Mouse (Mus musculus) ES-E14 (cell line): ENCODE data around the gene Cnih2. TPM values are rescaled to one million over a fixed set of nuclear protein-coding genes. Genes with fewer than 3 reads are reported as not detected.

Source experiments
- DNase-seq: peaks from one replicate; pipeline ENCODE4 v3.0.0-alpha.2; 2013; ENCODE audit warnings: low read depth, low spot score
- H3K27ac ChIP-seq: 2 replicates; pipeline ENCODE4 v1.5.1; 2012; ENCODE audit warnings: low read depth, mild to moderate bottlenecking, low read length, moderate library complexity, mixed read lengths; ENCODE audit not compliant: poor library complexity, insufficient read depth, severe bottlenecking
- H3K36me3 ChIP-seq: 2 replicates; pipeline ENCODE4 v1.6.1; 2012; ENCODE audit warnings: mild to moderate bottlenecking, low read length, moderate library complexity, mixed read lengths; ENCODE audit not compliant: control insufficient read depth, poor library complexity, insufficient read depth, severe bottlenecking
- H3K4me1 ChIP-seq, 2 experiments: fragments of 150-350 bp in 1 of 2; sonication (generic) in 1 of 2; 2 replicates each; pipeline ENCODE4 v1.6.1; 2012; ENCODE audit warnings: low read length in 2 of 2, mild to moderate bottlenecking in 1 of 2, mixed read lengths in 1 of 2; ENCODE audit not compliant: control insufficient read depth in 2 of 2, insufficient read depth in 2 of 2, poor library complexity in 1 of 2
- H3K4me3 ChIP-seq, 2 experiments: fragments of 150-350 bp in 1 of 2; sonication (generic) in 1 of 2; 2 replicates each; pipeline ENCODE4 v1.5.1; 2012; ENCODE audit warnings: low read length in 2 of 2, low read depth in 1 of 2, mild to moderate bottlenecking in 1 of 2, mixed read lengths in 1 of 2; ENCODE audit not compliant: insufficient read depth in 1 of 2, poor library complexity in 1 of 2, severe bottlenecking in 1 of 2
- H3K9ac ChIP-seq: 2 replicates; pipeline ENCODE4 v1.6.1; 2012; ENCODE audit warnings: low read depth, mild to moderate bottlenecking, low read length, mixed read lengths; ENCODE audit not compliant: poor library complexity, insufficient read depth, severe bottlenecking
- H3K9me3 ChIP-seq: fragments of 150-350 bp; sonication (generic); 2 replicates; pipeline ENCODE4 v1.6.1; 2012; ENCODE audit warnings: low read depth, mild to moderate bottlenecking, low read length; ENCODE audit not compliant: control insufficient read depth, insufficient read depth
- CHD2 ChIP-seq: IDR thresholded peaks from 2 replicates; pipeline ENCODE4 v1.6.1; 2014; ENCODE audit warnings: mild to moderate bottlenecking, low read depth, low read length, inconsistent platforms
- HCFC1 ChIP-seq: IDR thresholded peaks from 2 replicates; pipeline ENCODE4 v1.6.1; 2012; ENCODE audit warnings: low read length, inconsistent platforms, borderline replicate concordance; ENCODE audit not compliant: insufficient read depth
- MAFK ChIP-seq: IDR thresholded peaks from 2 replicates; pipeline ENCODE4 v1.6.1; 2014; ENCODE audit warnings: mild to moderate bottlenecking, low read depth, low read length, inconsistent platforms; ENCODE audit not compliant: insufficient read depth
- ZC3H11A ChIP-seq: IDR thresholded peaks from 2 replicates; pipeline ENCODE4 v1.6.1; 2012; ENCODE audit warnings: low read depth, mild to moderate bottlenecking, inconsistent platforms, low read length, borderline replicate concordance
- ZNF384 ChIP-seq: IDR thresholded peaks from 2 replicates; pipeline ENCODE4 v1.6.1; 2012; ENCODE audit warnings: low read depth, low read length, inconsistent platforms
- in situ Hi-C, 2 experiments: fragments of 600-800 bp; cut with MboI; formaldehyde crosslinking; loops; one replicate each; pipeline ENCODE4 v1.15.1; 2025; ENCODE audit warnings: low sequenced_read_pairs in 2 of 2, inconsistent platforms in 1 of 2; ENCODE audit not compliant: unreplicated experiment in 2 of 2
- total RNA-seq: library from RNA; depleted of rRNA; stranded (reverse); fragments of 300-350 nt; gene quantifications from 2 replicates; pipeline ENCODE4 v1.2.3, GENCODE M21; 2012

Gene Cnih2
- total RNA-seq, 1 experiment = 2.5 TPM

DNA sequence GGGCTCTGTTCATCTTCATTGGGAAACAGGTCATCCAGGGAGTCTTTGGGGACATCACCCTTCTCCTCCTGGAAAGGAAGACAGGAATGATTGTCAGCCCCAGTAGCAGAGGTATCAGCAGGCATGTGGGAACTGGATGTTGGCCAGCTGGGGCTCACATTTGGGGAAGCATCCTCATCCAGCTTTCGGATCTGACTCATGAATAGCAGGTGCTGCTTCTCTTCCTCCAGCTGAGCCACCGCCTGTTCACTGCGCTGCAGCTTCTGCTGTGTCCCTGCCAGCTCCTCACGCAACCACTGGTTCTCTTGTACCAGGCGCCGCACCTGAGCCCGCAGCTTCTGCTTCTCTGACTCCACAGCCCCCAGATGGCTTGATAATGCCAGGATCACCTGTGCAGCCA is 15.5 kb upstream of the Cnih2 start:
- Histone ChIP-seq H3K4me1 (no peaks in the 10 kb centered on the region; a peak in 2 of 4 replicates), H3K36me3 (peaks cover 6% of the 10 kb centered on the region; the same call in 1 of the 2 replicates), H3K27ac (no peak overlapping the region), H3K9ac (no peak overlapping the region), H3K9me3 (no peaks in the 10 kb centered on the region), H3K4me3 (no peak overlapping the region)
- in situ Hi-C loops = no loop called here
- DNase-seq = no peak
- TF ChIP-seq MAFK (no peak), CHD2 (no peak), ZC3H11A (no peak), ZNF384 (no peak), HCFC1 (no peak)

DNA sequence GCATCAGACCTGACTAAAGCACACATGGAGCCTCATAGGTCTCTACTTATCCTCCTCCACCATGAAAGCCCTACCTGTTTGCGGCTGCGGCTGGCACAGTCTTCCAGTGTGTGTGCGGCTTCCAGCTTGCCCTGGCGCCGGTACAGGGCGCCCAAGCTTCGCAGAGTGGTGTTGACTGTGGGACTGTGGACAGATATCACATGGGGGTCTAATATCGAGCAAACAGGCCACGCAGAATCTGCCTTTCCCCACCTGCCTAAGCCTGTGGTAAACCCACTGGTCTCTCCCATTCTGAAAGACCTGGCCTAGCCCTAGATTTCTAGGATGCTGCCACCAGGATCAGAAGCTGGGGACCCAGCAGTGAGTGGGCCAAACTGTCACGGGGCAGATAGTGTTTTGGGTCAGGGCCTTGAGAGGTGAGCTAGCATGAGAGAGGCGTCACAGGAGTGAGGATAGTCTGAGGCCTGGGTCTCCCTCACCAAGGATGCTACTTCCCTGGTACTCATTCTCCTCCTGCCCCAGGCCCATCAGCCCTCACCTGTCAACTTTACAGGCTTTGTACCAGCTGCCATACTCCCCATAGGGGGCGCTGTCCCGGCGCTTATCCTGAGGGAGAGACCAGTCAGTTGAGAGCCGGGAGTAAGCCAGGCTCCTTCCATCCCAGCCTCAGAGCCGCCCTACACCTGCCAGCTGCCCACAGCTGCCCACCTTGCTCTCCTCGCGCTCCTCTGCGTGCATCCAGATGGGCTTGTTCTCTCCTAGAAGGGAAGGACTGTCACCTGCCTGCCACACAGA is 11.5 kb upstream of the Cnih2 start:
- peaks cover 8% of the 10 kb centered on the region; the same call in 1 of the 2 replicates for H3K36me3 ChIP-seq
- H3K4me3 ChIP-seq = no peak overlapping the region
- peaks cover 0 to 15% of the 10 kb centered on the region in 2 experiments; a peak in 2 of 4 replicates for H3K4me1 ChIP-seq
- H3K27ac ChIP-seq = no peak overlapping the region
- no peak overlapping the region for H3K9ac ChIP-seq
- in situ Hi-C loops = no loop called here
- no peak for DNase-seq
- H3K9me3 ChIP-seq = no peaks in the 10 kb centered on the region
- TF ChIP-seq MAFK = no peak
- TF ChIP-seq HCFC1 = no peak
- TF ChIP-seq ZNF384 = no peak
- no peak for TF ChIP-seq ZC3H11A
- TF ChIP-seq CHD2 = no peak

DNA sequence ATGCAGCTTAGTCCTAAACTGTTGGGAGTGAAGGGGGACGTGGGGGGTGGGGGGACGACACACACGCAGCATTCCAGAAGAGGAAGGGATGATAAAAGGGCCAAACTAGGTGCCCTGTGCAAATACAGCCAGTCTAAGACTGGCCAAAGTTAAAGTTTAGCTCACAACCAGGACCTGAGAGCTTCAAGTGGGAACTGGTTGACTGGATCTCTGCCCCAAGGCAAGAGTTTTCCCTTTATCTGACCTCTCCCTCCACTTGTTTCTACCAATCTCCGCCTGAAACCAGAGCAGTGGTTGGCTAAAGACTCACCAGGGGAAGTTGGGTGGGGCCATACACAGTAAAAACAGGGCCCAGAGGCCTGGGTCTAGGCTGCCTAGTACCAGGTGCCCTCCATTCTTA is 10.4 kb upstream of the Cnih2 start:
- peaks cover 0 to 15% of the 10 kb centered on the region in 2 experiments; a peak in 2 of 4 replicates for H3K4me1 ChIP-seq
- no peaks in the 10 kb centered on the region for H3K9me3 ChIP-seq
- H3K27ac ChIP-seq = no peak overlapping the region; the same call in 1 of the 2 replicates
- H3K4me3 ChIP-seq = no peak overlapping the region
- DNase-seq = no peak
- TF ChIP-seq MAFK (no peak), CHD2 (no peak), ZNF384 (no peak), ZC3H11A (no peak), HCFC1 (no peak)
- in situ Hi-C loops = no loop called here
- peaks cover 19% of the 10 kb centered on the region for H3K36me3 ChIP-seq
- H3K9ac ChIP-seq = peak overlapping the region; percentile 12; the same call in 1 of the 2 replicates

DNA sequence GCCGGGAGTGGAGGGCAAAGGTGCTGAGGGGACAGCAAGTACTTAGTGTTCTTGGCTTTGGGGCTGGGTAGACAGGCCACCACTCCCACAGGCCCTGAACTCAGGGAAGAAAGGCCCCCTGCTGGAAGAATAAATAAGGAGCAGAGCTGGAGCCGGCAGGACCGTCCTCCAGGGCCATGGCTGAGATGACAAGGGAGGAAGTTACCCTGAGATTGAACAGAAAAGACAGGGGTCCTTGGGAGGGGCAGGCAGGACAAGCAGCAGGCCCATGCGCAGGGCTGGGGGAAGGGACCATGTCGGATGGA is 9.9 kb upstream of the Cnih2 start:
- peaks cover 0 to 15% of the 10 kb centered on the region in 2 experiments; a peak in 2 of 4 replicates for H3K4me1 ChIP-seq
- H3K9ac ChIP-seq = peak overlapping the region; percentile 12; the same call in 1 of the 2 replicates
- H3K4me3 ChIP-seq = no peak overlapping the region
- H3K27ac ChIP-seq = no peak overlapping the region; the same call in 1 of the 2 replicates
- TF ChIP-seq ZC3H11A (no peak), MAFK (no peak), HCFC1 (no peak), ZNF384 (no peak), CHD2 (no peak)
- in situ Hi-C loops = no loop called here
- no peak for DNase-seq
- H3K36me3 ChIP-seq = peaks cover 24% of the 10 kb centered on the region
- no peaks in the 10 kb centered on the region for H3K9me3 ChIP-seq
